Mouse (Mus musculus) ES-E14 (cell line): ENCODE data around the gene Exoc6.

Experiments used
- CHD2 ChIP-seq: IDR thresholded peaks from 2 replicates; pipeline ENCODE4 v1.6.1; 2014; ENCODE audit warnings: mild to moderate bottlenecking, low read depth, low read length, inconsistent platforms
- HCFC1 ChIP-seq: IDR thresholded peaks from 2 replicates; pipeline ENCODE4 v1.6.1; 2012; ENCODE audit warnings: low read length, inconsistent platforms, borderline replicate concordance; ENCODE audit not compliant: insufficient read depth
- MAFK ChIP-seq: IDR thresholded peaks from 2 replicates; pipeline ENCODE4 v1.6.1; 2014; ENCODE audit warnings: mild to moderate bottlenecking, low read depth, low read length, inconsistent platforms; ENCODE audit not compliant: insufficient read depth
- ZNF384 ChIP-seq: IDR thresholded peaks from 2 replicates; pipeline ENCODE4 v1.6.1; 2012; ENCODE audit warnings: low read depth, low read length, inconsistent platforms

DNA sequence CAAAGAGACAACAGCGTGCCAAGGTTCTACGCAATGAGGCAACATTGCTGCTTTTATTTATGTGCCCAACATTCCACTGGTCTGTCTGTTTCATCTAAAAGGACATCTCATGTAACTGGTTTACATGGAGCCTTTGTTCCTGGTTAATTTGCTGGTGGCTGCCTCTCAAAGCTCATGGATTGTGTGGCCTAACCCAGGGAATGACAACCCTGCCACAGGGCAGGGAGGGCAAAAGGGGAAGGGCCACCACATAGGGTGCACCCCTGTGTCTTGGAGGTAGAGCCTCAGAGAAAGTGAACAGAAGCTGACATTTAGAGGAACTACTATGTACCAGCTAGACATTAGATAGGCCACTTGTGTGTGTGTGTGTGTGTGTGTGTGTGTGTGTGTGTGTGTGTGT, 177.1 kb downstream of the Exoc6 start:
- TF ChIP-seq HCFC1 (no peak), MAFK (no peak), ZNF384 (no peak), CHD2 (no peak)
